Mouse (Mus musculus): Measurements from ENCODE around the gene Pkmyt1.

Gene Pkmyt1

GRCm38 (mm10) chr17:23722376-23723125 is 3.6 kb upstream of the Pkmyt1 start, which contains the start of gene 1520401A03Rik:
Gene 1520401A03Rik (minus strand): TSS chr17:23722783.
- DNase-seq, result no peak

GRCm38 (mm10) chr17:23725477-23725876 is 659 bp upstream of the Pkmyt1 start:
- peak in 1 of 2 experiments; percentile 13 for DNase-seq

GRCm38 (mm10) chr17:23726758-23727142 is 614 bp downstream of the Pkmyt1 start:
- peak; percentile 85 to 94 for DNase-seq

GRCm38 (mm10) chr17:23730441-23730840 is 4.3 kb downstream of the Pkmyt1 start:
- no peak for DNase-seq

DNA sequence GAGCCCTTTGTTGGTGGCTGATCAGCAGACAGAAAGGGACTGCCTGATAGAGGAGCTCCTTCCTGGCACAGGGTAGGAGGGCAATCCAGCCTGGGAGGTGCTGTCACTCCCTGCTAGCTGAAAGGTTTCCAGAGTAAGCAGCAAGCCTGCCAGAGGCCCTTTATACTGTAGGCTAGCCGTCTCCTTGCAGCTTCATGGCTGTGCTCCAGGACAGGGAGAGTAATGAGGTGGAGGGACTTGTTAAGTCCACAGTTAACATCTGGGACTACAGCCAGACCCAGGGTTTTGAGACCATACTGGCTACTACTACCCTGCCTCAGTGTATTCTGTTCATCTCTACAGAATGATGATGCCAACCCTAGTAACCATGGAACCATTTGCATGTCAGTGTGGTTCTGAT is 8.2 kb downstream of the Pkmyt1 start:
- DNase-seq, result no peak

DNA sequence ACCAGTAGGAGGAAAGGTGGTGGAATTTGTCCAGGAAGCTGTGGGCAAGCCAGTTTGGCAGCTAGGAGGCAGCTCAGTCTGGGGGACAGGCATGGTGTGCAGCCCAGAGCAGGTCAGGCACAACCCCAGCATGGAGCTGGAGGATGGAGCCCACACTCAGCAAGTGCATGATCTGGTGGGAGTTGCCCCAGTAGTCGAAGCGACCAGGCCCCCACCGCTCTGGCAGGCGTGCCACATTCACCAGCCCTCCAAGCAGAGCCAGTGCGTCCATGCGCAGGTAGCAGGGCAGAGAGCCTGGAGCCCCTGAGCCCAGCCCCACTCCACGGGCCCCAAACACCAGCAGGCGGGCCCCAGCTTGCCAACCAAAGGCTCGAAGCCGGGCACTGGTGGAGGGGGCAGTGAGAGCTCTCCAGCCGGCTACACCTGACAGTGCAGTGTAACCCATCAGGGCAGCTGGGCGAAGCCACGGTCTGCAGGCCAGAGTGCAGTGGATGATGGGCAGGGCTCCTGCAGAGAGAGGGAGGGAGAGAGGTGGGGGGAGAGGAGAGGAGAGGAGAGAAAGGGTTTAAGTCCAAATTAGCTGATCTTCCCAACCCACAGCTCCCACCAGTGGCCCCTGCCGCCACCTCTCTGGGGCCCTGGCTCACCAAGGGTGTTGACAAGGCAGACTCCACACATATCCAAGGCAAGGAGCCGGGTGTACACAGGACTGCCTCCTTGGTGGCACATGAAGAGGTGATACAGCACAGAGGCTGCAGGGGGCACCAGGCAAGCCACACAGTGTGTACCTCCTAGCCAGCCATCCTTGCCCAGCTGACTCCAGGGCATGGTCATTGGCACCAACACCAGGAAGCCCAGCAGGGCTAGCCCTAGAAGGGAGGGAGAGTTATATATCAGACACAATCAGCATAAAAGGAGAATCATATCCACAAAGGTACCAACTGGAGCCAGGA is 11.6 kb downstream of the Pkmyt1 start:
- peak; percentile 22 to 43 for DNase-seq

- DNase-seq, result no peak
Measured at GRCm38 (mm10) chr17:23738836-23739201, 12.7 kb downstream of the Pkmyt1 start.

- DNase-seq, result peak; percentile 41 to 68
Measured at GRCm38 (mm10) chr17:23739202-23740135, 13.3 kb downstream of the Pkmyt1 start.

GRCm38 (mm10) chr17:23740136-23740584 is 14.0 kb downstream of the Pkmyt1 start:
- DNase-seq, result peak; percentile 92 to 95

GRCm38 (mm10) chr17:23740598-23741021 is 14.5 kb downstream of the Pkmyt1 start, which contains the start of gene Paqr4:
Gene Paqr4 (minus strand): TSS chr17:23740867.
- DNase-seq, result peak in 1 of 2 experiments; percentile 50

DNA sequence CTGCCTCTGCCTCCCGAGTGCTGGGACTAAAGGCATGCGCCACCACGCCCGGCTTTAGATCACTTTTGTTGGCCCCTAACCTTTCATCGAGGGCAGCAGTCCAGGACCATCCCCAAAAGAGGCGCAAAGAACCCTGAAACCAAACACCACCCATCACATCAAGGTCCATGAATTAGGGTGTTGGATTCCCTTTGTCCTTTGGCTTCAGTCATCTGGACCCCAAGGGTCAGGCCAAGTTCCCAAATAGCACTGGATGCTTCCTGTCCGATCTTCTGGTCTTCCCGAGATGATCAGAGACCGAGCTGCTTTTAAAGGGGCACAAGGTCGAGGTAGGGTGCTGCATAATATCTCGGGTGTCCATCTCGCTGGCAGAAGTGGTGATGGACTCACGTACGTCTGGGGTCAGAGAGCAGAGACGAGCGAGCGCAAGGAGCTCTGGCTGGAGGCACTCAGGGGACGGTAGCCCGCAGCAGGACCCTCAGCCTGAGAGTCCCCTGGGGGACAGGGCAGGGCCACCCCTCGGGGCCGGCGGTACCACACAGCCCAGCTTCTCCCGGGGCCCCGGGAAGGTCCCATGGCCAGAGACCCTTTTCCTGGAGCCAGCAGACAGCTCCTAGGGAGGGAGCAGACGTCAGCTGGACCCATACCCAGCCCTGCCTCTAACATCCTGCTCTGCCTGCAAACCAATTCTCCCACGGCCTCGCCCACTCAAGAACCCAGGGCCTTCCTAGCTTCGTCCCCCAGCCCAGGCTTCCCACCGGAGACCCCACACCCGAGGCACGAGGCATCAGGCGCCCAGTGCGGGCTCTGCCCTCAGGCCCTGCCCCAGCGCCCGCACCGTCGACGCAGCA is 15.4 kb downstream of the Pkmyt1 start:
- no peak for DNase-seq

GRCm38 (mm10) chr17:23742210-23742793 is 16.2 kb downstream of the Pkmyt1 start:
- peak; percentile 56 to 65 for DNase-seq

- no peak for DNase-seq
Measured at GRCm38 (mm10) chr17:23742941-23743340, 16.8 kb downstream of the Pkmyt1 start.

GRCm38 (mm10) chr17:23744076-23744475 is 17.9 kb downstream of the Pkmyt1 start:
- no peak for DNase-seq

GRCm38 (mm10) chr17:23744651-23745050 is 18.5 kb downstream of the Pkmyt1 start:
- DNase-seq, result no peak

DNA sequence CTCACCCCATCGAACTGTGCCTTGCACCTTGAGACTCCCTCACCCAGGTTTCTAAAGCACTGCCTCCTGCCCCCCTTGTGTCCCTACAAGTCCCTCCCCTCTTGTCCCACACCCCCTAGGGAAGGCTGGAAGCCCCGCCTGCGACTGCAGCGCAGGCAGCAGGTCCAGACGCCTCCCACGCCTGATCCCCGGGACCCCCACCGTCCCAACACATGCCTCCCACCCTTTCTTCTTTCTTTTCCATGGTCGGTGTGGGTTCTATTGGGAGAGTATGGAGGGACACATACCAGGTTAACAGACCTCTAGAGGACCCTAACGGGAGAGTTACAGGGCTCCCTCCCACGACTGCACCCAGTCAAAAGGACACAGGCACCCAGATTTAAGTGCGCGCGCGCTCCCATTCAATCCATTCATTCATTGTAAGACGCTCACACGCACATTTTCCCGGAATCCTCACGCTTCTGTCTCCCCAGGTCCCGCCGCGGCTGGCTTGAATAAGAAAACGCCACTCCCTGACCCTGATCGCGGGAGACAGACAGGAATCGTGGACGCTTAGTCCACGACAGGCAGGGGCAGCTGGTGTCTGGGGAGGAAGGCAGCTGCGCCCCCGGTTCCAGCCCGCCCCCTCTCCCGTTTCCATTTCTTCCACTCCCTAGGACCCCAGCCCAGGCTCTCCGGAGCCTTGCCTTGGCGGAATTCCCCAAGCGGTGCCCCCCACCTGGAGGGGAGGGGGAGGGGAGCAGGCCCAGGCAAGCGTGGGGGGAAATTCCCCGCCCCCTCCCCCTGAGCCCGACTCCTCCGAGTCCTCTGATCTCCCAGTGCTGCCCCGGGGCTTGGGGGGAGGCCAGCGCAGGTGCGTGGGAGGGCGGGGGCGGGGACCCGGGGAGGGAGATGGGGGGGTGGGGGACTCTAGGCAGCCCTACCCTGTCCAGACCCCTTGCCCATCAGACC is 19.4 kb downstream of the Pkmyt1 start, which contains the start of gene Kremen2:
Gene Kremen2 (minus strand): TSS at position 533 of the 951 bp plus-strand sequence.
- no peak for DNase-seq

- DNase-seq, result peak; percentile 24 to 29
Measured at GRCm38 (mm10) chr17:23746311-23746710, 20.2 kb downstream of the Pkmyt1 start.

GRCm38 (mm10) chr17:23746767-23747166 is 20.6 kb downstream of the Pkmyt1 start:
- DNase-seq, result peak; percentile 14 to 15

DNA sequence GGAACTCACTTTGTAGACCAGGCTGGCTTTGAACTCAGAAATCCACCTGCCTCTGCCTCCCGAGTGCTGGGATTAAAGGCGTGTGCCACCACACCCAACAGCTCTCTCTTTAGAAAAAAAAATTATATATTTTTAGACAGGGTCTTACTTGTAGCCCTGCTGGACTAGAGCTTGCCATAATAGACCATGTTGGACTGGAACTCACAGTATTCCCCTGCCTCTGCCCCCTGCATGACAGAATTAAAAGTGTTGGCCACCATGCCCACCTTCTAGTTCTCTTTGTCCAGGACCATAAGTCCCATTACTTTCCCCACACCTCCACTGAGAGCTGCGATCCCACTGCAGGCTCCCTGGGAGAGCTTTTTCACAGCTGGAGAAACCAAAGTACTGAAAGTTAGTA is 21.3 kb downstream of the Pkmyt1 start:
- peak in 1 of 2 experiments; percentile 12 for DNase-seq

DNA sequence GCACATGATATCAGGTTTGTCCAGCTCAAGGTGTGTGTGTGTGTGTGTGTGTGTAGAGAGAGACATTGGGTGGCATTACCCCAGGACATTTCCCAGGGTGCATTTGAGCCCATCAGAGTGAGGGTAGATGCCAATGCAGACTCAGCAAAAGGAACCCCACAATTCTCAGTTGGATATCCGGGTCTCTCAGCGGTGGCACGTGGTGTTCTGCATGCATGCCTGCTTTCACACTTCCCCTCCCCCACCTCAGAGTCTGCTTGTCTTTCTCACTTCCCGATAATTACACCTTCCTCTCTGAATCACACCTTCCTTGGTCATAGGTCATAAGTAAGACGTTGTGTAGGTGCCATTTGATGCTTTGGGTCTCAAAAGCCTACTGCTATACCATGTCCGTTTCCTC is 21.9 kb downstream of the Pkmyt1 start:
- no peak for DNase-seq
